10 mouse cellular contexts compared by ENCODE assay signal in the genomic region with DNA sequence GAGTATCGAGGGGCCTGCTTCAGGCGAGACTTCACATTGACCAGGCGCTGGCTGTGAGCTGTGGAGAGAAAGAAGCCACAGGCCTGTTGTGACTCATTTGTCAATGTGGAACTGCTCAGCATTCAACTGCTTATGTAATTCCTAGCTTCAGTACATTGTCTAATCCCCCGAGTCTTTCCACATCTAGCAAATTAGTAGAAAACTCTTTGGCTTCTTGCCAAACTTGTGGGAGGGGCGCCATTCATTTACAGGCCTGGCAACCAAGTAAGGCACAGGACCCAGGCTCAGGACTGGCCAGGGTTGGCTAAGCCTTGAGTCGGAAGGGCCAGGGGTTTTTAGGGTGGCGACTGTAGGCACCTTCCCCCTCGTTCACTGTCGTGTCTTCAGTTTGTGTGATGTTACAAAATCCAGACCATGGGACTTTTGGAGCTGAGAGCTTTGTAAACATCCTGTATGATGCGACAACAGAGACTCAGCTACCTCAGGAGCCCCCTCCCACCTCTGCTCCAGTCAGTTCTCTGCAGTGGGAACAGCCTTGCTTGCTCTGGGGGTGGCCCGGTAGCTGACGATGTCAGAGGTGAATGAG.
DNase-seq lines count a peak whose midpoint lies in the region; ATAC-seq and TF ChIP-seq lines count a peak whose summit lies in the region.
"Had no signal": no experiment of that assay in that cellular context is flagged by ENCODE, and none has a peak within 500 bp of the region (broad histone marks: within the 10 kb centered on the region; RNA-seq: fewer than 3 reads in every experiment).

No protein-coding gene starts in this region.

- H3K4me2 ChIP-seq in limb, embryonic 14.5 days (replicated peaks; ENCODE audit: low read depth, low read length, severe bottlenecking): no peak overlapping the region

- H3K9me3 ChIP-seq in limb, embryonic 14.5 days (ENCODE audit: control insufficient read depth, low read length): no peaks in the 10 kb centered on the region
- H3K9me3 ChIP-seq in limb, embryonic 10.5 days (replicated peaks): no peaks in the 10 kb centered on the region
- H3K9me3 ChIP-seq: G1E had no signal

- no peak for TF ChIP-seq POLR2A in limb, embryonic 14.5 days (IDR thresholded peaks at IDR 0.05; ENCODE audit: borderline replicate concordance, extremely low read depth, insufficient read depth, insufficient read length)

- 76% methylated on average over 12 of the region's 12 CpGs for WGBS in limb, embryonic 14.5 days
- WGBS in limb, embryonic 10.5 days: 90% methylated on average over 12 of the region's 12 CpGs

- no peak overlapping the region for H3K27ac ChIP-seq in limb, embryonic 14.5 days (replicated peaks; ENCODE audit: low read depth, low read length)
- no peak overlapping the region for H3K27ac ChIP-seq in limb, embryonic 10.5 days

- no peak overlapping the region for H3K9ac ChIP-seq in limb, embryonic 14.5 days (ENCODE audit: low read depth, low read length, severe bottlenecking)

- peak; percentile 33 for DNase-seq in limb, embryonic 14.5 days (ENCODE audit: low spot score)
- no peak for DNase-seq in limb, embryonic 10.5 days (ENCODE audit: low spot score)
- peak; percentile 53 for DNase-seq in adrenal gland, postnatal 10 days
- DNase-seq in gastrocnemius, adult 8-10 months (ENCODE audit: low spot score in 2 of 2): peak; percentile 40 to 47
- peak; percentile 61 to 85 for DNase-seq in layer of hippocampus, adult 18-20 months (ENCODE audit: low spot score in 2 of 2)
- DNase-seq in lung, postnatal 4 days: peak; percentile 69 to 73
- no peak for DNase-seq in c-Kit-positive CD71-positive TER-119-positive erythroid progenitor cells, embryonic 14.5 days (ENCODE audit: low spot score)
- DNase-seq in embryo, embryonic 9.5 days (ENCODE audit: extremely low spot score): no peak

- H3K27me3 ChIP-seq in limb, embryonic 14.5 days (ENCODE audit: control insufficient read depth, insufficient read depth, low read length): no peaks in the 10 kb centered on the region
- H3K27me3 ChIP-seq in limb, embryonic 10.5 days (ENCODE audit: low read depth, poor library complexity, severe bottlenecking): no peaks in the 10 kb centered on the region

- no peak overlapping the region for H3K4me3 ChIP-seq in limb, embryonic 14.5 days (replicated peaks; ENCODE audit: low read length)
- no peak overlapping the region for H3K4me3 ChIP-seq in limb, embryonic 10.5 days
- H3K4me3 ChIP-seq: myocyte had no signal

- H3K36me3 ChIP-seq in limb, embryonic 14.5 days (ENCODE audit: control insufficient read depth, insufficient read depth, low read length): peaks cover 85% of the 10 kb centered on the region
- peaks cover 93% of the 10 kb centered on the region for H3K36me3 ChIP-seq in limb, embryonic 10.5 days
- H3K36me3 ChIP-seq: G1E had no signal

- no peaks in the 10 kb centered on the region for H3K4me1 ChIP-seq in limb, embryonic 14.5 days (ENCODE audit: control insufficient read depth, insufficient read depth, low read length)
- H3K4me1 ChIP-seq in limb, embryonic 10.5 days: peaks cover 7% of the 10 kb centered on the region

- no peak for ATAC-seq in limb, embryonic 14.5 days (ENCODE audit: low FRiP score, low read depth)

Comparison
In these comparisons a context has a peak if more than half of its experiments do, and no peak if none do; other contexts are left out.
1. DNase-seq: peak in limb, embryonic 14.5 days (single experiment), adrenal gland, postnatal 10 days (single experiment), gastrocnemius, adult 8-10 months (2 of 2), layer of hippocampus, adult 18-20 months (2 of 2) and lung, postnatal 4 days (2 of 2); none in limb, embryonic 10.5 days (single experiment), c-Kit-positive CD71-positive TER-119-positive erythroid progenitor cells, embryonic 14.5 days (single experiment) and embryo, embryonic 9.5 days (single experiment).